Mouse (Mus musculus): ENCODE measurements around the gene Prpf3. TPM values are rescaled to one million over a fixed set of nuclear protein-coding genes. Genes with fewer than 3 reads are reported as not detected.

Gene Prpf3
- polyA plus RNA-seq, 1 experiment from 2014 or later: 77.1 TPM

DNA sequence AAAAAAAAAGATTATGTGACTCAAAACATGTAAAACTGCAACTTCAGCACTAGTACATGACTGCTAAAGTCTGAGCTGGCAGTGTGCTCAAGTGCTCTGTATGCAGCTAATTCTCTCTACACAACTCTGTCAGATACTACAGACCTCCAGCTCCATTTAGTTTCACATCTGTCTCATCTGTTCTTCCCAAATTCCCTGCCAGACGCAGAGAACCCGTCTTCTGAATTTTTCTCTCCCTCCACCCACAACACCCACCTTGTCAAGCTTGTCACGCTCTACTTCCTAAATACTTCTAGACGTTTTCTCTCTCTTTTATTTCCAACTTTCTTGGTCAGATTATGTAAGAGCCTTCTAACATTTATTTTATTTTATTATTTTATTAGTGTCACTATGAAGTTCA lies 56.9 kb downstream of the Prpf3 start:
- H3K9me3 ChIP-seq (replicated peaks): no peaks in the 10 kb centered on the region
- no peaks in the 10 kb centered on the region for H3K27me3 ChIP-seq (ENCODE audit: low read depth, poor library complexity, severe bottlenecking)
- DNase-seq (ENCODE audit: low spot score): no peak
- H3K4me1 ChIP-seq: no peaks in the 10 kb centered on the region
- H3K27ac ChIP-seq: no peak overlapping the region
- H3K36me3 ChIP-seq: peaks cover 23% of the 10 kb centered on the region
- no peak overlapping the region for H3K4me3 ChIP-seq
- 89% methylated on average over 4 of the region's 4 CpGs for WGBS

DNA sequence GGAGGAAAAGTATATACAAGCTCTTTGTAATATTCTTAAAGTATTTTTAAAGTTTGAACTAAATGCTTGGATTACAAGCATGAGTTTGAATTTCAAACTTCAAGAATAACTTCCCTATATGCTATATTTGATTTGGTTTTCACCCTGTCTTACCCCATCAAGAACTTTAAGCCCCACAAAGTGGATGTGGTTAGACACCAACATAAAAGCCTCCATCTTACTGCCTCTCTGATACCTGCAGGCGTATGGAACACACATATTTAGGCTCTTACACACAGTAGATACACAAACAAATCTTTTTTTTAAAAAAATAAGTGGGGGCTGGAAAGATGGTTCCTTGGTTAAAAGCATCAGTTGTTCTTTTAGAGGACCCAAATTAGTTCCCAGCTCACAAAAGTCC lies 61.4 kb downstream of the Prpf3 start:
- Histone ChIP-seq H3K27ac (no peak overlapping the region), H3K4me3 (no peak overlapping the region), H3K27me3 (ENCODE audit: low read depth, poor library complexity, severe bottlenecking) (no peaks in the 10 kb centered on the region), H3K9me3 (replicated peaks) (no peaks in the 10 kb centered on the region), H3K36me3 (peaks cover 2% of the 10 kb centered on the region; the same call in 1 of the 2 replicates), H3K4me1 (no peaks in the 10 kb centered on the region)
- 87% methylated on average over 1 of the region's 1 CpGs for WGBS
- no peak for DNase-seq (ENCODE audit: low spot score)

DNA sequence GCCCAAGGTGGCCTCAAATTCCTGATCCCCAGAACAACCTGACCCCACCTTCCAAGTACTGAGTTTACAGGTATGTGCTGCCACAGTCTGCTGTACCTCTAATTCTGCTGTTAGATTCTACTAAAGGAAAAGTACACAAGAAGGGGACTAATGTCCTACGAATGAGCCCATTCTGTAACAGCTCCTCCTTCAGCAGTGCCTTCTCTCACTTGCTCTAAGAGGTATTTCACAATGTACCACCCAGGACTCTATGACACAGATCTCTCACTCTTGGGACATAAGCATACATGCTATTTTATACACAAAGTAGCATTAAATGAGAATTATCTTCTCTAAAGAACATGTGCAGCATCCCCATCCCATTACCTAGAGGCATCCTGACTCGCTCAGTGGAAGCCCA lies 62.0 kb downstream of the Prpf3 start:
- H3K4me3 ChIP-seq: no peak overlapping the region
- no peaks in the 10 kb centered on the region for H3K9me3 ChIP-seq (replicated peaks)
- WGBS: 80% methylated on average over 2 of the region's 2 CpGs
- H3K27me3 ChIP-seq (ENCODE audit: low read depth, poor library complexity, severe bottlenecking): no peaks in the 10 kb centered on the region
- no peak overlapping the region for H3K27ac ChIP-seq
- no peak for DNase-seq (ENCODE audit: low spot score)
- H3K36me3 ChIP-seq: peaks cover 6% of the 10 kb centered on the region; the same call in 1 of the 2 replicates
- no peaks in the 10 kb centered on the region for H3K4me1 ChIP-seq

DNA sequence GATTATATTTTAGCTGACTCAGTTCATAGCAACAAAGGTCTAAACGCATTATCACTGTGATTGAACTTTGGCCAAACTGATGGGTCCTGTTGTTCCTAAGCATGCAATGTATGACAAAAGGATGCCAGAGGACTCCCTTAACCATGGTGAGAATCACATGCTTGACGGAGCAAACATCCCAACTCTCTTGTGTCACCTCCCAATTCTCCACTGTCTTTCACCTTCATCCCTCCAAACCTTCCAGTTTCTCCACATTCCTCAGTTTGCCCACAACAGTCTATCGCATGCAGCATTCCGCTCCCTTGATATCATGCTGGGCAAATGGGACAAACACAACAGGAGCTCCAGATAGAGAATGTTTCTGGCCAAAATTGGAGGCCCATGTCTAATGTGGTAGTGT lies 70.2 kb downstream of the Prpf3 start:
- WGBS: 91% methylated on average over 4 of the region's 4 CpGs
- peaks cover 82% of the 10 kb centered on the region for H3K36me3 ChIP-seq
- no peaks in the 10 kb centered on the region for H3K27me3 ChIP-seq (ENCODE audit: low read depth, poor library complexity, severe bottlenecking)
- no peaks in the 10 kb centered on the region for H3K9me3 ChIP-seq (replicated peaks)
- no peaks in the 10 kb centered on the region for H3K4me1 ChIP-seq
- no peak for DNase-seq (ENCODE audit: low spot score)
- no peak overlapping the region for H3K27ac ChIP-seq
- H3K4me3 ChIP-seq: no peak overlapping the region

Other genes with a start within 250 kb of the Prpf3 start
- 74.6 and 88.2 TPM in 2 replicates for gene Ensa, start 230.9 kb downstream of the Prpf3 start, polyA plus RNA-seq (2016; fragmentation: Nextera tagmentation; extraction: Ambion mirVana)
- gene Mcl1, start 197.1 kb downstream of the Prpf3 start, polyA plus RNA-seq (2016; fragmentation: Nextera tagmentation; extraction: Ambion mirVana): 49.7 and 52.1 TPM in 2 replicates
- 0.63 and 0.77 TPM in 2 replicates for gene Adamtsl4, start 168.0 kb downstream of the Prpf3 start, polyA plus RNA-seq (2016; fragmentation: Nextera tagmentation; extraction: Ambion mirVana)
- gene Ecm1, start 116.3 kb downstream of the Prpf3 start, polyA plus RNA-seq (2016; fragmentation: Nextera tagmentation; extraction: Ambion mirVana): 7.5 and 11.1 TPM in 2 replicates
- 82.1 and 86.1 TPM in 2 replicates for gene Tars2, start 95.7 kb downstream of the Prpf3 start, polyA plus RNA-seq (2016; fragmentation: Nextera tagmentation; extraction: Ambion mirVana)
- gene Rprd2, start 37.0 kb downstream of the Prpf3 start, polyA plus RNA-seq (2016; fragmentation: Nextera tagmentation; extraction: Ambion mirVana): 21.0 and 24.8 TPM in 2 replicates
- 357 and 376 TPM in 2 replicates for gene Mrps21, start 15.6 kb upstream of the Prpf3 start, polyA plus RNA-seq (2016; fragmentation: Nextera tagmentation; extraction: Ambion mirVana)
- 8.8 and 10.5 TPM in 2 replicates for gene Ciart, start 26.4 kb upstream of the Prpf3 start, polyA plus RNA-seq (2016; fragmentation: Nextera tagmentation; extraction: Ambion mirVana)
- gene BC028528, start 36.1 kb upstream of the Prpf3 start, polyA plus RNA-seq (2016; fragmentation: Nextera tagmentation; extraction: Ambion mirVana): 7.9 and 11.4 TPM in 2 replicates
- gene Aph1a, start 38.1 kb upstream of the Prpf3 start, polyA plus RNA-seq (2016; fragmentation: Nextera tagmentation; extraction: Ambion mirVana): 24.3 and 24.5 TPM in 2 replicates
- gene Car14, start 48.8 kb upstream of the Prpf3 start, polyA plus RNA-seq (2016; fragmentation: Nextera tagmentation; extraction: Ambion mirVana): 161 and 187 TPM in 2 replicates
- 344 and 367 TPM in 2 replicates for gene Anp32e, start 73.4 kb upstream of the Prpf3 start, polyA plus RNA-seq (2016; fragmentation: Nextera tagmentation; extraction: Ambion mirVana)
- 77.7 and 81.9 TPM in 2 replicates for gene Plekho1, start 140.1 kb upstream of the Prpf3 start, polyA plus RNA-seq (2016; fragmentation: Nextera tagmentation; extraction: Ambion mirVana)
- gene Vps45, start 202.6 kb upstream of the Prpf3 start, polyA plus RNA-seq (2016; fragmentation: Nextera tagmentation; extraction: Ambion mirVana): 22.4 and 23.6 TPM in 2 replicates
- 18.6 and 19.2 TPM in 2 replicates for gene Otud7b, start 248.6 kb upstream of the Prpf3 start, polyA plus RNA-seq (2016; fragmentation: Nextera tagmentation; extraction: Ambion mirVana)

All from limb, embryonic 10.5 days (tissue).